Mouse (Mus musculus): Measurements from ENCODE around the gene Dynll2. TPM values are rescaled to one million over a fixed set of nuclear protein-coding genes. Genes with fewer than 3 reads are reported as not detected.

Dynll2 gene
- polyA plus RNA-seq, 1 experiment from 2014 or later = 24.8 TPM

GRCm38 (mm10) chr11:87949990-87950389 is 37.3 kb downstream of the Dynll2 start:
- H3K4me3 ChIP-seq = no peak overlapping the region
- 2% methylated on average over 2 of the region's 2 CpGs for WGBS
- no peaks in the 10 kb centered on the region for H3K27me3 ChIP-seq (ENCODE audit: poor library complexity, severe bottlenecking)
- H3K27ac ChIP-seq = no peak overlapping the region
- DNase-seq (ENCODE audit: extremely low spot score, low spot score) = no peak
- no peaks in the 10 kb centered on the region for H3K9me3 ChIP-seq
- H3K36me3 ChIP-seq (replicated peaks) = no peaks in the 10 kb centered on the region
- peaks cover 4% of the 10 kb centered on the region; the same call in 1 of the 2 replicates for H3K4me1 ChIP-seq

GRCm38 (mm10) chr11:87935467-87935866 is 51.9 kb downstream of the Dynll2 start:
- WGBS = 81% methylated on average over 3 of the region's 3 CpGs
- no peaks in the 10 kb centered on the region for H3K36me3 ChIP-seq (replicated peaks)
- H3K27me3 ChIP-seq (ENCODE audit: poor library complexity, severe bottlenecking) = no peaks in the 10 kb centered on the region
- DNase-seq (ENCODE audit: extremely low spot score, low spot score) = no peak
- no peak overlapping the region for H3K4me3 ChIP-seq
- peaks cover 1% of the 10 kb centered on the region; the same call in 1 of the 2 replicates for H3K9me3 ChIP-seq
- H3K4me1 ChIP-seq = no peaks in the 10 kb centered on the region
- no peak overlapping the region for H3K27ac ChIP-seq

- Histone ChIP-seq H3K36me3 (replicated peaks) (no peaks in the 10 kb centered on the region), H3K9me3 (peaks cover 3% of the 10 kb centered on the region; the same call in 1 of the 2 replicates)
- WGBS = 81% methylated on average over 2 of the region's 2 CpGs
Measured at GRCm38 (mm10) chr11:87933731-87934130, 53.6 kb downstream of the Dynll2 start.

GRCm38 (mm10) chr11:87930348-87930747 is 57.0 kb downstream of the Dynll2 start:
- H3K4me3 ChIP-seq = no peak overlapping the region
- H3K36me3 ChIP-seq (replicated peaks) = no peaks in the 10 kb centered on the region
- DNase-seq (ENCODE audit: extremely low spot score, low spot score) = no peak
- H3K9me3 ChIP-seq = peaks cover 3% of the 10 kb centered on the region; the same call in 1 of the 2 replicates
- no peaks in the 10 kb centered on the region for H3K4me1 ChIP-seq
- WGBS = 93% methylated on average over 2 of the region's 2 CpGs
- H3K27ac ChIP-seq = no peak overlapping the region
- no peaks in the 10 kb centered on the region for H3K27me3 ChIP-seq (ENCODE audit: poor library complexity, severe bottlenecking)

More at GRCm38 (mm10) chr11:87933731-87934130, 53.6 kb downstream of the Dynll2 start:
- no peak for DNase-seq (ENCODE audit: extremely low spot score, low spot score)
- Histone ChIP-seq H3K4me3 (no peak overlapping the region), H3K27me3 (ENCODE audit: poor library complexity, severe bottlenecking) (no peaks in the 10 kb centered on the region), H3K27ac (no peak overlapping the region), H3K4me1 (no peaks in the 10 kb centered on the region)

Other genes with a start within 250 kb of the Dynll2 start
- gene Supt4a, start 250.0 kb downstream of the Dynll2 start, polyA plus RNA-seq (2016; fragmentation: Nextera tagmentation; extraction: Ambion mirVana) = 153 and 160 TPM in 2 replicates
- 11.0 and 11.1 TPM in 2 replicates for gene Tspoap1, start 227.0 kb downstream of the Dynll2 start, polyA plus RNA-seq (2016; fragmentation: Nextera tagmentation; extraction: Ambion mirVana)
- 4.5 and 5.1 TPM in 2 replicates for gene Mpo, start 194.0 kb downstream of the Dynll2 start, polyA plus RNA-seq (2016; fragmentation: Nextera tagmentation; extraction: Ambion mirVana)
- gene Lpo, start 159.2 kb downstream of the Dynll2 start, polyA plus RNA-seq (2016; fragmentation: Nextera tagmentation; extraction: Ambion mirVana) = 0.06 and 0.14 TPM in 2 replicates
- gene Mks1, start 134.3 kb downstream of the Dynll2 start, polyA plus RNA-seq (2016; fragmentation: Nextera tagmentation; extraction: Ambion mirVana) = 17.6 and 18.5 TPM in 2 replicates
- gene Epx, start 112.0 kb downstream of the Dynll2 start, polyA plus RNA-seq (2016; fragmentation: Nextera tagmentation; extraction: Ambion mirVana) = not detected in 2 replicates
- gene Olfr462, start 95.3 kb downstream of the Dynll2 start, polyA plus RNA-seq (2016; fragmentation: Nextera tagmentation; extraction: Ambion mirVana) = not detected in 2 replicates
- not detected in 2 replicates for gene Olfr463, start 90.1 kb downstream of the Dynll2 start, polyA plus RNA-seq (2016; fragmentation: Nextera tagmentation; extraction: Ambion mirVana)
- gene Olfr464, start 66.6 kb downstream of the Dynll2 start, polyA plus RNA-seq (2016; fragmentation: Nextera tagmentation; extraction: Ambion mirVana) = not detected in 2 replicates
- gene Srsf1, start 59.8 kb upstream of the Dynll2 start, polyA plus RNA-seq (2016; fragmentation: Nextera tagmentation; extraction: Ambion mirVana) = 404 and 428 TPM in 2 replicates
- gene Vezf1, start 80.7 kb upstream of the Dynll2 start, polyA plus RNA-seq (2016; fragmentation: Nextera tagmentation; extraction: Ambion mirVana) = 61.6 and 62.6 TPM in 2 replicates
- 20.0 and 24.9 TPM in 2 replicates for gene Cuedc1, start 110.5 kb upstream of the Dynll2 start, polyA plus RNA-seq (2016; fragmentation: Nextera tagmentation; extraction: Ambion mirVana)
- 65.5 and 72.6 TPM in 2 replicates for gene Mrps23, start 216.9 kb upstream of the Dynll2 start, polyA plus RNA-seq (2016; fragmentation: Nextera tagmentation; extraction: Ambion mirVana)